Mouse (Mus musculus) CD4-positive, CD25-positive, alpha-beta regulatory T cell, adult 2 months (primary cell): Measurements from ENCODE around the gene Rbm38.
A peak's percentile ranks its signal among the peaks of the same experiment; 100 is the strongest.

Experiments
- DNase-seq: peaks from one replicate; pipeline ENCODE4 v3.0.0-alpha.2; 2012; ENCODE audit warnings: low read depth, low spot score

Rbm38 gene

GRCm38 (mm10) chr2:173036055-173036454 is 15.8 kb downstream of the Rbm38 start:
- no peak for DNase-seq

GRCm38 (mm10) chr2:173036611-173037010 is 16.3 kb downstream of the Rbm38 start:
- no peak for DNase-seq

GRCm38 (mm10) chr2:173037347-173037746 is 17.0 kb downstream of the Rbm38 start:
- no peak for DNase-seq

- DNase-seq = peak; percentile 72
These were observed 17.7 kb downstream of the Rbm38 start for GRCm38 (mm10) chr2:173037827-173038607.

GRCm38 (mm10) chr2:173039041-173039440 is 18.7 kb downstream of the Rbm38 start:
- no peak for DNase-seq

GRCm38 (mm10) chr2:173040803-173041202 is 20.5 kb downstream of the Rbm38 start:
- no peak for DNase-seq

- DNase-seq = no peak
These were observed 20.9 kb downstream of the Rbm38 start for GRCm38 (mm10) chr2:173041242-173041641.

- DNase-seq = no peak
These were observed 21.6 kb downstream of the Rbm38 start for GRCm38 (mm10) chr2:173041893-173042292.

- DNase-seq = no peak
These were observed 22.3 kb downstream of the Rbm38 start for GRCm38 (mm10) chr2:173042504-173043162.

- no peak for DNase-seq
These were observed 24.1 kb downstream of the Rbm38 start for GRCm38 (mm10) chr2:173044198-173044970.

- DNase-seq = peak; percentile 77
These were observed 26.4 kb downstream of the Rbm38 start for GRCm38 (mm10) chr2:173046582-173047297.

GRCm38 (mm10) chr2:173047471-173047870 is 27.2 kb downstream of the Rbm38 start:
- peak; percentile 14 for DNase-seq

GRCm38 (mm10) chr2:173048041-173048745 is 27.9 kb downstream of the Rbm38 start:
- DNase-seq = peak; percentile 54

GRCm38 (mm10) chr2:173049231-173049630 is 28.9 kb downstream of the Rbm38 start:
- DNase-seq = peak; percentile 7

GRCm38 (mm10) chr2:173049817-173050216 is 29.5 kb downstream of the Rbm38 start:
- peak; percentile 9 for DNase-seq

GRCm38 (mm10) chr2:173050604-173051382 is 30.5 kb downstream of the Rbm38 start:
- DNase-seq = peak; percentile 39

- no peak for DNase-seq
These were observed 32.6 kb downstream of the Rbm38 start for GRCm38 (mm10) chr2:173052881-173053280.

- DNase-seq = peak; percentile 84
These were observed 33.5 kb downstream of the Rbm38 start for GRCm38 (mm10) chr2:173053846-173054245.

- DNase-seq = peak; percentile 56
These were observed 36.1 kb downstream of the Rbm38 start for GRCm38 (mm10) chr2:173056303-173056881.

GRCm38 (mm10) chr2:173056882-173057315 is 36.6 kb downstream of the Rbm38 start:
- DNase-seq = peak; percentile 67
